Mouse (Mus musculus) forebrain, embryonic 16.5 days (tissue): ENCODE data around the gene Ust. TPM values are rescaled to one million over a fixed set of nuclear protein-coding genes. Genes with fewer than 3 reads are reported as not detected.

Experiments
- ATAC-seq: fragments of 200-750 bp; cut with Nextera tagmentation; 2 replicates; pipeline ENCODE4 v1.8.0; 2017; ENCODE audit warnings: mild to moderate bottlenecking, moderate library complexity
- H3K27ac ChIP-seq: fragments of 300-500 bp; sonication (generic); 2 replicates; pipeline ENCODE4 v1.5.1; 2014; ENCODE audit warnings: low read length, control low read depth
- H3K27me3 ChIP-seq: fragments of 300-500 bp; sonication (generic); replicated peaks from 2 replicates; pipeline ENCODE4 v1.6.1; 2014; ENCODE audit warnings: low read length; ENCODE audit not compliant: control insufficient read depth, insufficient read depth
- H3K36me3 ChIP-seq: fragments of 300-500 bp; sonication (generic); 2 replicates; pipeline ENCODE4 v1.6.1; 2014; ENCODE audit not compliant: control insufficient read depth, insufficient read depth
- H3K4me1 ChIP-seq: fragments of 300-500 bp; sonication (generic); replicated peaks from 2 replicates; pipeline ENCODE4 v1.6.1; 2014; ENCODE audit warnings: low read length; ENCODE audit not compliant: control insufficient read depth, insufficient read depth
- H3K4me2 ChIP-seq: fragments of 300-500 bp; sonication (generic); 2 replicates; pipeline ENCODE4 v1.6.1; 2014; ENCODE audit warnings: mild to moderate bottlenecking, low read length, control low read depth
- H3K4me3 ChIP-seq: fragments of 300-500 bp; sonication (generic); replicated peaks from 2 replicates; pipeline ENCODE4 v1.5.1; 2014; ENCODE audit warnings: mild to moderate bottlenecking, low read length, control low read depth
- H3K9ac ChIP-seq: fragments of 300-500 bp; sonication (generic); replicated peaks from 2 replicates; pipeline ENCODE4 v1.6.1; 2014; ENCODE audit warnings: low read depth, low read length, control low read depth
- H3K9me3 ChIP-seq: fragments of 300-500 bp; sonication (generic); 2 replicates; pipeline ENCODE4 v1.6.1; 2016; ENCODE audit warnings: low read length; ENCODE audit not compliant: control insufficient read depth
- WGBS: fragments of 180-500 bp; shearing (Covaris S2); extraction: QIAGEN DNeasy Blood & Tissue Kit; methylation state at CpG from one replicate; pipeline ENCODE4 v1.1.7; 2014; 5-methylcytosine and 5-hydroxymethylcytosine counted together
- polyA plus RNA-seq: library from polyadenylated mRNA; unstranded; fragments of >200 nt; fragmentation: Nextera tagmentation; extraction: Ambion mirVana; gene quantifications from 2 replicates; pipeline ENCODE4 v1.2.1, GENCODE M21; 2015

The Ust gene
- polyA plus RNA-seq, 1 experiment from 2014 or later: 6.3 TPM

- Histone ChIP-seq H3K4me3 (no peak overlapping the region), H3K27me3 (no peaks in the 10 kb centered on the region), H3K9ac (no peak overlapping the region), H3K27ac (no peak overlapping the region), H3K4me1 (no peaks in the 10 kb centered on the region), H3K4me2 (no peak overlapping the region), H3K36me3 (no peaks in the 10 kb centered on the region), H3K9me3 (no peaks in the 10 kb centered on the region)
- no peak for ATAC-seq
- 83% methylated on average over 4 of the region's 4 CpGs for WGBS
Measured at GRCm38 (mm10) chr10:8484487-8484886, 34.1 kb downstream of the Ust start.

- no peak for ATAC-seq
- H3K36me3 ChIP-seq: no peaks in the 10 kb centered on the region
- H3K9ac ChIP-seq: no peak overlapping the region
- H3K27ac ChIP-seq: no peak overlapping the region
- H3K9me3 ChIP-seq: no peaks in the 10 kb centered on the region
- H3K27me3 ChIP-seq: no peaks in the 10 kb centered on the region
- no peak overlapping the region for H3K4me3 ChIP-seq
- H3K4me1 ChIP-seq: no peaks in the 10 kb centered on the region
- 90% methylated on average over 4 of the region's 4 CpGs for WGBS
- H3K4me2 ChIP-seq: no peak overlapping the region
Measured at GRCm38 (mm10) chr10:8482779-8483178, 35.8 kb downstream of the Ust start.

GRCm38 (mm10) chr10:8479779-8480178, 38.8 kb downstream of the Ust start:
- H3K4me2 ChIP-seq: no peak overlapping the region
- no peaks in the 10 kb centered on the region for H3K36me3 ChIP-seq
- no peak overlapping the region for H3K9ac ChIP-seq
- ATAC-seq: no peak
- 92% methylated on average over 2 of the region's 2 CpGs for WGBS
- H3K4me3 ChIP-seq: no peak overlapping the region
- no peaks in the 10 kb centered on the region for H3K4me1 ChIP-seq
- no peaks in the 10 kb centered on the region for H3K27me3 ChIP-seq
- H3K9me3 ChIP-seq: no peaks in the 10 kb centered on the region
- H3K27ac ChIP-seq: no peak overlapping the region

GRCm38 (mm10) chr10:8477936-8478335, 40.7 kb downstream of the Ust start:
- Histone ChIP-seq H3K4me3 (no peak overlapping the region), H3K36me3 (no peaks in the 10 kb centered on the region), H3K27me3 (no peaks in the 10 kb centered on the region), H3K9me3 (no peaks in the 10 kb centered on the region), H3K4me1 (no peaks in the 10 kb centered on the region), H3K4me2 (no peak overlapping the region), H3K9ac (no peak overlapping the region), H3K27ac (no peak overlapping the region)
- ATAC-seq: no peak
- WGBS: 90% methylated on average over 8 of the region's 8 CpGs

- H3K4me2 ChIP-seq: no peak overlapping the region
- ATAC-seq: no peak
- H3K9ac ChIP-seq: no peak overlapping the region
- 90% methylated on average over 12 of the region's 12 CpGs for WGBS
- H3K27ac ChIP-seq: no peak overlapping the region
- H3K36me3 ChIP-seq: no peaks in the 10 kb centered on the region
- no peaks in the 10 kb centered on the region for H3K4me1 ChIP-seq
- no peak overlapping the region for H3K4me3 ChIP-seq
- H3K27me3 ChIP-seq: no peaks in the 10 kb centered on the region
- H3K9me3 ChIP-seq: no peaks in the 10 kb centered on the region
Measured at GRCm38 (mm10) chr10:8471995-8472394, 46.6 kb downstream of the Ust start.

GRCm38 (mm10) chr10:8471012-8471411, 47.6 kb downstream of the Ust start:
- H3K9me3 ChIP-seq: no peaks in the 10 kb centered on the region
- no peaks in the 10 kb centered on the region for H3K4me1 ChIP-seq
- no peak overlapping the region for H3K4me2 ChIP-seq
- ATAC-seq: no peak
- no peak overlapping the region for H3K4me3 ChIP-seq
- WGBS: 65% methylated on average over 5 of the region's 5 CpGs
- H3K27ac ChIP-seq: no peak overlapping the region
- no peaks in the 10 kb centered on the region for H3K36me3 ChIP-seq
- H3K9ac ChIP-seq: no peak overlapping the region
- no peaks in the 10 kb centered on the region for H3K27me3 ChIP-seq

GRCm38 (mm10) chr10:8469516-8469915, 49.1 kb downstream of the Ust start:
- no peak overlapping the region for H3K9ac ChIP-seq
- H3K9me3 ChIP-seq: no peaks in the 10 kb centered on the region
- no peak for ATAC-seq
- H3K4me1 ChIP-seq: no peaks in the 10 kb centered on the region
- no peak overlapping the region for H3K4me3 ChIP-seq
- H3K36me3 ChIP-seq: no peaks in the 10 kb centered on the region
- no peak overlapping the region for H3K4me2 ChIP-seq
- H3K27ac ChIP-seq: no peak overlapping the region
- no peaks in the 10 kb centered on the region for H3K27me3 ChIP-seq
- WGBS: 81% methylated on average over 3 of the region's 3 CpGs

GRCm38 (mm10) chr10:8468651-8469386, 49.8 kb downstream of the Ust start:
- Histone ChIP-seq H3K9me3 (no peaks in the 10 kb centered on the region), H3K9ac (no peak overlapping the region), H3K27me3 (no peaks in the 10 kb centered on the region), H3K27ac (no peak overlapping the region), H3K36me3 (no peaks in the 10 kb centered on the region), H3K4me1 (no peaks in the 10 kb centered on the region), H3K4me3 (no peak overlapping the region), H3K4me2 (no peak overlapping the region)
- 77% methylated on average over 5 of the region's 5 CpGs for WGBS
- ATAC-seq: no peak

GRCm38 (mm10) chr10:8465918-8466317, 52.7 kb downstream of the Ust start:
- H3K9ac ChIP-seq: no peak overlapping the region
- WGBS: 89% methylated on average over 3 of the region's 3 CpGs
- no peak for ATAC-seq

GRCm38 (mm10) chr10:8465216-8465615, 53.4 kb downstream of the Ust start:
- H3K27me3 ChIP-seq: no peaks in the 10 kb centered on the region
- 0 out of 2 replicates have a peak, but pooled peaks cover 2% of the 10 kb centered on the region for H3K4me1 ChIP-seq
- H3K4me2 ChIP-seq: no peak overlapping the region
- no peak overlapping the region for H3K4me3 ChIP-seq
- 95% methylated on average over 1 of the region's 1 CpGs for WGBS
- H3K27ac ChIP-seq: no peak overlapping the region
- H3K9ac ChIP-seq: no peak overlapping the region
- ATAC-seq: no peak
- H3K9me3 ChIP-seq: no peaks in the 10 kb centered on the region
- H3K36me3 ChIP-seq: no peaks in the 10 kb centered on the region

More at GRCm38 (mm10) chr10:8465918-8466317, 52.7 kb downstream of the Ust start:
- H3K4me1 ChIP-seq: 0 out of 2 replicates have a peak, but pooled peaks cover 2% of the 10 kb centered on the region
- no peaks in the 10 kb centered on the region for H3K9me3 ChIP-seq
- H3K27me3 ChIP-seq: no peaks in the 10 kb centered on the region
- H3K36me3 ChIP-seq: no peaks in the 10 kb centered on the region
- H3K4me3 ChIP-seq: no peak overlapping the region
- no peak overlapping the region for H3K27ac ChIP-seq
- H3K4me2 ChIP-seq: no peak overlapping the region
